ENCODE assay signal across 8 mouse cellular contexts in the genomic region with DNA sequence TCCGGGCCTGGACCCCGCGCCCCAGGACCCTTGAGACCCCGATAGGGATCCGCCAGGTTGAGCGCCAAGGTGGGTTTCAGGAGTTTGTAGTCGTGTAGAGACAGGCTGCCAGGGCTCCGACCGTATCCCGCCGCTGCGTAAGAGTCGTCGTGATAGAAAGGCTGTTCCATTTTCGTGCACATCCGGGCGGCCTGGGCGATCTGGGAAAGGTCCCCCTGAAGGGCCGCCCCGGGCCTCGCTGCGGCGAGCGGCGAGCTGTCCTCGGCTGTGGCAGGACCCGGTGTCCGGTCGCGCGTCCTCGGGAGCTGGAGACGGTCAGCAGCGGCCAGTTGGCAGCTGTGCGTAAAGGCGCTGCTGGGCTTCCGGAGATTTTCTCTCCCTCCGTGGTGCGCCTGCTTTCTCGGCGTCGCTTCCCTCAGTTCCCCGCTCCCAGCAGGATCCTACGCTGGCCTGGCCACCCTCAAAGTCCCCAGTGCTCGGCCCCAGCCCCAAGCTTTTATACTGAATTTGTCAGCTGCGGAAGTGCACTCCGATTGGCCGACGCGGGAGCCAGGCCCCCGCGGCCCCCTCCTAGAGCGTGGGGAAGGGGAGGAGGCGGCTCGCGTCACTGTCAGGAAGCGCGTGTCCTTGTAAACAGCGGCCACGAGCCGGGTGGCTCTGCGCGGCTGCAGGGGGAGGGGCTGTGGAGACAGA. TPM values are rescaled to one million over a fixed set of nuclear protein-coding genes. Genes with fewer than 3 reads are reported as not detected.
DNase-seq lines count a peak whose midpoint lies in the region; ATAC-seq and TF ChIP-seq lines count a peak whose summit lies in the region.

A gene (minus strand): TSS at position 471 of the 693 bp plus-strand sequence.

- H3K9me3 ChIP-seq in embryonic facial prominence, embryonic 14.5 days (ENCODE audit: control insufficient read depth, low read length) = no peaks in the 10 kb centered on the region
- H3K9me3 ChIP-seq in heart, embryonic 10.5 days = no peaks in the 10 kb centered on the region
- H3K9me3 ChIP-seq in kidney, embryonic 15.5 days (replicated peaks) = no peaks in the 10 kb centered on the region
- no peaks in the 10 kb centered on the region for H3K9me3 ChIP-seq in limb, embryonic 15.5 days
- H3K9me3 ChIP-seq in midbrain, postnatal 0 days (ENCODE audit: low read length) = no peaks in the 10 kb centered on the region

- H3K4me2 ChIP-seq in embryonic facial prominence, embryonic 14.5 days (ENCODE audit: low read depth, low read length) = peak within 1 kb of the TSS; percentile 97
- H3K4me2 ChIP-seq in kidney, embryonic 15.5 days = peak within 1 kb of the TSS; percentile 97
- peak within 1 kb of the TSS; percentile 96 for H3K4me2 ChIP-seq in limb, embryonic 15.5 days
- peak within 1 kb of the TSS; percentile 100 for H3K4me2 ChIP-seq in midbrain, postnatal 0 days (ENCODE audit: low read depth, low read length, poor library complexity, severe bottlenecking)

- H3K36me3 ChIP-seq in embryonic facial prominence, embryonic 14.5 days (ENCODE audit: control insufficient read depth, insufficient read depth, low read length) = peaks cover 18% of the 10 kb centered on the region
- H3K36me3 ChIP-seq in heart, embryonic 10.5 days = peaks cover 16% of the 10 kb centered on the region
- peaks cover 16% of the 10 kb centered on the region for H3K36me3 ChIP-seq in kidney, embryonic 15.5 days
- H3K36me3 ChIP-seq in limb, embryonic 15.5 days = peaks cover 17% of the 10 kb centered on the region
- H3K36me3 ChIP-seq in midbrain, postnatal 0 days (ENCODE audit: insufficient read depth, low read length) = peaks cover 1% of the 10 kb centered on the region; the same call in 1 of the 2 replicates

- under 1% methylated on average over 36 of the region's 63 CpGs for WGBS in embryonic facial prominence, embryonic 14.5 days
- under 1% methylated on average over 63 of the region's 63 CpGs for WGBS in heart, embryonic 10.5 days
- WGBS in kidney, embryonic 15.5 days = under 1% methylated on average over 63 of the region's 63 CpGs
- under 1% methylated on average over 63 of the region's 63 CpGs for WGBS in limb, embryonic 15.5 days
- under 1% methylated on average over 62 of the region's 63 CpGs for WGBS in midbrain, postnatal 0 days

- H3K9ac ChIP-seq in embryonic facial prominence, embryonic 14.5 days (ENCODE audit: low read depth, low read length) = peak within 1 kb of the TSS; percentile 75
- peak within 1 kb of the TSS; percentile 81 for H3K9ac ChIP-seq in kidney, embryonic 15.5 days
- H3K9ac ChIP-seq in limb, embryonic 15.5 days = peak within 1 kb of the TSS; percentile 54
- H3K9ac ChIP-seq in midbrain, postnatal 0 days (replicated peaks; ENCODE audit: low read length, poor library complexity, severe bottlenecking) = peak within 1 kb of the TSS; percentile 66

- H3K27ac ChIP-seq in embryonic facial prominence, embryonic 14.5 days (replicated peaks; ENCODE audit: low read depth, low read length) = peak within 1 kb of the TSS; percentile 82
- H3K27ac ChIP-seq in heart, embryonic 10.5 days = peak within 1 kb of the TSS; percentile 90
- H3K27ac ChIP-seq in kidney, embryonic 15.5 days = peak within 1 kb of the TSS; percentile 90
- H3K27ac ChIP-seq in limb, embryonic 15.5 days = peak within 1 kb of the TSS; percentile 80
- peak within 1 kb of the TSS; percentile 55 for H3K27ac ChIP-seq in midbrain, postnatal 0 days (ENCODE audit: low read depth, low read length)

- no peak for TF ChIP-seq CTCF in midbrain, postnatal 0 days (IDR thresholded peaks at IDR 0.05)

- DNase-seq in 3134 (ENCODE audit: extremely low read depth, insufficient read length, low spot score) = peak; percentile 98
- DNase-seq in adrenal gland, postnatal 36 days = peak; percentile 96 to 97
- DNase-seq in embryonic facial prominence, embryonic 14.5 days (ENCODE audit: low spot score) = peak; percentile 96
- peak; percentile 96 for DNase-seq in heart, embryonic 10.5 days (ENCODE audit: low spot score)
- DNase-seq in midbrain, postnatal 0 days (ENCODE audit: low spot score) = peak; percentile 92
- peak; percentile 82 to 90 for DNase-seq in spleen, postnatal 10 days (ENCODE audit: low spot score in 2 of 2)

- H3K4me1 ChIP-seq in embryonic facial prominence, embryonic 14.5 days (ENCODE audit: control insufficient read depth, insufficient read depth, low read length) = peaks cover 41% of the 10 kb centered on the region
- H3K4me1 ChIP-seq in heart, embryonic 10.5 days = peaks cover 77% of the 10 kb centered on the region
- H3K4me1 ChIP-seq in kidney, embryonic 15.5 days = peaks cover 79% of the 10 kb centered on the region
- peaks cover 65% of the 10 kb centered on the region for H3K4me1 ChIP-seq in limb, embryonic 15.5 days
- H3K4me1 ChIP-seq in midbrain, postnatal 0 days (ENCODE audit: insufficient read depth, low read length) = peaks cover 25% of the 10 kb centered on the region

- H3K27me3 ChIP-seq in embryonic facial prominence, embryonic 14.5 days (replicated peaks; ENCODE audit: control insufficient read depth, insufficient read depth, low read length) = peaks cover 16% of the 10 kb centered on the region
- peaks cover 36% of the 10 kb centered on the region for H3K27me3 ChIP-seq in heart, embryonic 10.5 days (ENCODE audit: insufficient read depth, poor library complexity, severe bottlenecking)
- peaks cover 16% of the 10 kb centered on the region for H3K27me3 ChIP-seq in kidney, embryonic 15.5 days
- H3K27me3 ChIP-seq in limb, embryonic 15.5 days = peaks cover 15% of the 10 kb centered on the region
- H3K27me3 ChIP-seq in midbrain, postnatal 0 days (ENCODE audit: insufficient read depth, low read length) = no peaks in the 10 kb centered on the region

- peak within 1 kb of the TSS; percentile 62 for H3K4me3 ChIP-seq in embryonic facial prominence, embryonic 14.5 days (ENCODE audit: low read depth, low read length)
- peak within 1 kb of the TSS; percentile 75 for H3K4me3 ChIP-seq in heart, embryonic 10.5 days
- peak within 1 kb of the TSS; percentile 55 for H3K4me3 ChIP-seq in kidney, embryonic 15.5 days (replicated peaks)
- H3K4me3 ChIP-seq in limb, embryonic 15.5 days = peak within 1 kb of the TSS; percentile 55
- H3K4me3 ChIP-seq in midbrain, postnatal 0 days (ENCODE audit: low read depth, low read length) = peak within 1 kb of the TSS; percentile 56

- peak; percentile 38 for ATAC-seq in embryonic facial prominence, embryonic 14.5 days (ENCODE audit: low read depth)
- peak; percentile 47 for ATAC-seq in kidney, embryonic 15.5 days (replicated peaks; ENCODE audit: low FRiP score)
- peak; percentile 60 for ATAC-seq in limb, embryonic 15.5 days (ENCODE audit: insufficient number of reproducible peaks, low FRiP score, low TSS enrichment, low read depth)
- peak; percentile 65 for ATAC-seq in midbrain, postnatal 0 days (ENCODE audit: low FRiP score)

RNA-seq across cellular contexts. Expression of the gene that starts here (rescaled TPM):
- 100 to 1,000 TPM in 1 of 2 experiments, 10 to 100 TPM in 1; 71.5 to 139 TPM for total RNA-seq in adrenal gland, postnatal 36 days (2021)
- polyA plus RNA-seq in embryonic facial prominence, embryonic 14.5 days (2014; fragmentation: Nextera tagmentation; extraction: Ambion mirVana) = 16.8 and 18.4 TPM in 2 replicates
- 9.5 and 11.4 TPM in 2 replicates for polyA plus RNA-seq in heart, embryonic 10.5 days (2016; fragmentation: Nextera tagmentation; extraction: Ambion mirVana)
- polyA plus RNA-seq in kidney, embryonic 15.5 days (2015; fragmentation: Nextera tagmentation; extraction: Ambion mirVana) = 9.6 TPM in 2 replicates
- 30.4 and 42.5 TPM in 2 replicates for polyA plus RNA-seq in limb, embryonic 15.5 days (2015; fragmentation: Nextera tagmentation; extraction: Ambion mirVana)
- 11.3 and 15.9 TPM in 2 replicates for total RNA-seq in midbrain, postnatal 0 days (2014; rRNA removed)
- 5.3 and 6.1 TPM in 2 replicates for polyA plus RNA-seq in midbrain, postnatal 0 days (2015; fragmentation: Nextera tagmentation; extraction: Ambion mirVana)

Comparison
In these comparisons a context has a peak if more than half of its experiments do, and no peak if none do; other contexts are left out.
1. Peak in every context shown above with its lines: DNase-seq, ATAC-seq, H3K4me3 ChIP-seq and H3K27ac ChIP-seq.